Mouse (Mus musculus): ENCODE data around the gene Anks1b. TPM values are rescaled to one million over a fixed set of nuclear protein-coding genes. Genes with fewer than 3 reads are reported as not detected.

Gene Anks1b
- polyA plus RNA-seq, 1 experiment from 2014 or later: 0.25 TPM

- WGBS (ENCODE audit: insufficient replicate concordance): 64% methylated on average over 4 of the region's 4 CpGs
- Histone ChIP-seq H3K9ac (no peak overlapping the region), H3K36me3 (no peaks in the 10 kb centered on the region), H3K4me2 (no peak overlapping the region), H3K9me3 (replicated peaks) (no peaks in the 10 kb centered on the region), H3K4me3 (replicated peaks) (no peak overlapping the region), H3K27ac (no peak overlapping the region), H3K4me1 (replicated peaks) (no peaks in the 10 kb centered on the region), H3K27me3 (no peaks in the 10 kb centered on the region)
- no peak for DNase-seq
- ATAC-seq (ENCODE audit: low read depth): no peak
Observed at GRCm38 (mm10) chr10:90981811-90982210, 1108.5 kb downstream of the Anks1b start.

- Histone ChIP-seq H3K4me1 (replicated peaks) (no peaks in the 10 kb centered on the region), H3K4me2 (no peak overlapping the region), H3K27me3 (no peaks in the 10 kb centered on the region), H3K4me3 (replicated peaks) (no peak overlapping the region), H3K36me3 (no peaks in the 10 kb centered on the region), H3K9ac (no peak overlapping the region), H3K27ac (no peak overlapping the region), H3K9me3 (replicated peaks) (no peaks in the 10 kb centered on the region)
- WGBS (ENCODE audit: insufficient replicate concordance): 70% methylated on average over 8 of the region's 8 CpGs
- DNase-seq (no peak), ATAC-seq (ENCODE audit: low read depth) (no peak)
Observed at GRCm38 (mm10) chr10:90983046-90983445, 1109.7 kb downstream of the Anks1b start.

- no peaks in the 10 kb centered on the region for H3K27me3 ChIP-seq
- WGBS (ENCODE audit: insufficient replicate concordance): 73% methylated on average over 6 of the region's 6 CpGs
- no peaks in the 10 kb centered on the region for H3K4me1 ChIP-seq (replicated peaks)
- ATAC-seq (ENCODE audit: low read depth) (no peak), DNase-seq (no peak)
- peaks cover 25% of the 10 kb centered on the region for H3K36me3 ChIP-seq
- no peak overlapping the region for H3K27ac ChIP-seq
- no peak overlapping the region for H3K4me3 ChIP-seq (replicated peaks)
- no peaks in the 10 kb centered on the region for H3K9me3 ChIP-seq (replicated peaks)
- H3K9ac ChIP-seq: no peak overlapping the region
- no peak overlapping the region for H3K4me2 ChIP-seq
Observed at GRCm38 (mm10) chr10:90990340-90990739, 1117.0 kb downstream of the Anks1b start.

GRCm38 (mm10) chr10:90992237-90992636 lies 1118.9 kb downstream of the Anks1b start:
- H3K36me3 ChIP-seq: peaks cover 38% of the 10 kb centered on the region
- no peak overlapping the region for H3K4me3 ChIP-seq (replicated peaks)
- H3K4me2 ChIP-seq: no peak overlapping the region
- H3K9me3 ChIP-seq (replicated peaks): no peaks in the 10 kb centered on the region
- no peaks in the 10 kb centered on the region for H3K27me3 ChIP-seq
- 83% methylated on average over 6 of the region's 6 CpGs for WGBS (ENCODE audit: insufficient replicate concordance)
- no peak for DNase-seq
- no peak overlapping the region for H3K27ac ChIP-seq
- no peak overlapping the region for H3K9ac ChIP-seq
- no peaks in the 10 kb centered on the region for H3K4me1 ChIP-seq (replicated peaks)
- no peak for ATAC-seq (ENCODE audit: low read depth)

GRCm38 (mm10) chr10:90993869-90994268 lies 1120.6 kb downstream of the Anks1b start:
- Histone ChIP-seq H3K27me3 (no peaks in the 10 kb centered on the region), H3K4me1 (replicated peaks) (no peaks in the 10 kb centered on the region), H3K4me2 (no peak overlapping the region), H3K9ac (no peak overlapping the region), H3K9me3 (replicated peaks) (no peaks in the 10 kb centered on the region), H3K4me3 (replicated peaks) (no peak overlapping the region), H3K36me3 (peaks cover 39% of the 10 kb centered on the region), H3K27ac (no peak overlapping the region)
- 80% methylated on average over 5 of the region's 5 CpGs for WGBS (ENCODE audit: insufficient replicate concordance)
- ATAC-seq (ENCODE audit: low read depth) (no peak), DNase-seq (no peak)

- DNase-seq (no peak), ATAC-seq (ENCODE audit: low read depth) (no peak)
- no peak overlapping the region for H3K9ac ChIP-seq
- H3K4me3 ChIP-seq (replicated peaks): no peak overlapping the region
- WGBS (ENCODE audit: insufficient replicate concordance): 68% methylated on average over 5 of the region's 5 CpGs
- no peak overlapping the region for H3K4me2 ChIP-seq
- H3K27me3 ChIP-seq: no peaks in the 10 kb centered on the region
- no peaks in the 10 kb centered on the region for H3K9me3 ChIP-seq (replicated peaks)
- peaks cover 20% of the 10 kb centered on the region for H3K36me3 ChIP-seq
- no peak overlapping the region for H3K27ac ChIP-seq
- no peaks in the 10 kb centered on the region for H3K4me1 ChIP-seq (replicated peaks)
Observed at GRCm38 (mm10) chr10:90999899-91000298, 1126.6 kb downstream of the Anks1b start.

GRCm38 (mm10) chr10:91001421-91001820 lies 1128.1 kb downstream of the Anks1b start:
- 0 out of 2 replicates have a peak, but pooled peaks cover 9% of the 10 kb centered on the region for H3K36me3 ChIP-seq
- WGBS (ENCODE audit: insufficient replicate concordance): 83% methylated on average over 13 of the region's 13 CpGs
- no peak overlapping the region for H3K9ac ChIP-seq
- no peak for ATAC-seq (ENCODE audit: low read depth)
- no peaks in the 10 kb centered on the region for H3K4me1 ChIP-seq (replicated peaks)
- no peak for DNase-seq
- H3K27ac ChIP-seq: no peak overlapping the region
- no peaks in the 10 kb centered on the region for H3K9me3 ChIP-seq (replicated peaks)
- no peak overlapping the region for H3K4me3 ChIP-seq (replicated peaks)
- H3K4me2 ChIP-seq: no peak overlapping the region
- no peaks in the 10 kb centered on the region for H3K27me3 ChIP-seq

GRCm38 (mm10) chr10:91005858-91006538 lies 1132.7 kb downstream of the Anks1b start:
- Histone ChIP-seq H3K4me3 (replicated peaks) (no peak overlapping the region), H3K4me1 (replicated peaks) (no peaks in the 10 kb centered on the region), H3K9me3 (replicated peaks) (no peaks in the 10 kb centered on the region), H3K27me3 (no peaks in the 10 kb centered on the region), H3K9ac (no peak overlapping the region), H3K27ac (no peak overlapping the region), H3K4me2 (no peak overlapping the region), H3K36me3 (peaks cover 13% of the 10 kb centered on the region)
- no peak for DNase-seq
- WGBS (ENCODE audit: insufficient replicate concordance): 77% methylated on average over 12 of the region's 12 CpGs
- ATAC-seq (ENCODE audit: low read depth): no peak

Other genes with a start within 250 kb of the Anks1b start
- 4.3 and 5.1 TPM in 2 replicates for gene Scyl2, start 187.2 kb upstream of the Anks1b start, polyA plus RNA-seq (2015; fragmentation: Nextera tagmentation; extraction: Ambion mirVana)
- 18.1 and 24.1 TPM in 2 replicates for gene Actr6, start 141.2 kb upstream of the Anks1b start, polyA plus RNA-seq (2015; fragmentation: Nextera tagmentation; extraction: Ambion mirVana)
- gene Uhrf1bp1l, start 128.5 kb upstream of the Anks1b start, polyA plus RNA-seq (2015; fragmentation: Nextera tagmentation; extraction: Ambion mirVana): 10.5 and 15.1 TPM in 2 replicates

Measured in liver, embryonic 13.5 days (tissue).